Mouse (Mus musculus) regulatory T cell (primary cell): ENCODE measurements at regions not wholly inside any gene's neighbourhood (a gene's known extent, or its start where the extent isn't known, plus 50 kb on each side); places are given as distances from the start of the nearest gene placed in this dataset.

ENCODE experiments used
- in situ Hi-C: fragments of 300-600 bp; cut with MboI, MseI; formaldehyde crosslinking; loops from one replicate; pipeline ENCODE4 v1.15.1; 2025; ENCODE audit warnings: high pct_unique_total_duplicates

GRCm38 (mm10) chr10:42094274-42095000 lies 76.2 kb upstream of the Armc2 start:
- in situ Hi-C loops = no loop called here

GRCm38 (mm10) chr10:42093176-42093759 lies 75.0 kb upstream of the Armc2 start:
- in situ Hi-C loops = no loop called here

- in situ Hi-C loops = no loop called here
These were observed 74.3 kb upstream of the Armc2 start for GRCm38 (mm10) chr10:42092500-42092899.

DNA sequence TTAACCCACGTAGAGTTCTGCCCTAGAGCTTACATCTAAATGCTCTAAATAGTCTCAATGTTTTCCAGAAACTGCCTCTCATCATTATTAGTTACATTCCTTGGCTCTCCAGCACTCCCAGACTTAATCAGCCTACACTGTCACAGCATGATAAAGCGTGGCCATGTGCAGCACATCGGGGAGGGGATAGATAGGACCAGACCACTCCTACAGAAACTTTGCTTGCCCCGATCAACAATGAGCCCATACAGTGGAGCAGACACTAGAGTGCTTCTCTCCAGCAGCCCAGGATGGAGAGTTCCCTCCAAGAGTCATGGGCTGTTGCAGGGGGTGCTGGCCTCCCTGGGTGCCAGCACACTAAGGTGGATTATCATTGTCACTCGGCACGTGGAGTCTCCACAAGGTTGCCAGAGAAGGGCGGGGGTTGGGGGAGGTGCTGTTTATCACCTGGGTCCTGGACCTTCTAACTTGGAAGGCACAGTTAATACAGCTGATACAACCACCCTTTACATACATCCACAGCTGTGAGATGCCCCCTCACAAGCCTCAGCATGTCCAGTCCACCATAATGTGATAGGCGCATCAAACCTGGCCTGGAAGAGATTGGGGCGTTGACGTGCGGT lies 73.4 kb upstream of the Armc2 start:
- in situ Hi-C loops = no loop called here

DNA sequence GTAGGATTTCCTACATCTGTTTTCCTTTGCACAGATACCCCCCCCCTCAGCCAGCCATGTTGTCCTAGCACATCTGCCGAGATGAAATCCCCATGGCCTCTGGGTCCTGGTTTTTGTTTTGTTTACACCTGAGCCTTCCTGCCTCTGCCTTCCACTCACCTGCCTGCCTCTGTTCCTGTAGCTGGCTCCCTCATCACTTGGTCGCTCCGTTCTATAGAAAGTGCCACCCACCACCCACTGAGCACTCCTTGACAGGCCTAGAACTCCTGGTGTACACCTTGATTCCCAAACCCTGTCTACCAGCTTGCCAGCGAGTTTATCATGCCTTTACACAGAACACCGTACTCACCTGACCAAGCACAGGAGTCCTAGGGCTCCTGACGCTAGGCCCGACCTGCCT lies 72.6 kb upstream of the Armc2 start:
- in situ Hi-C loops = no loop called here

GRCm38 (mm10) chr10:42090147-42090546 lies 71.9 kb upstream of the Armc2 start:
- in situ Hi-C loops = no loop called here

- in situ Hi-C loops = no loop called here
These were observed 71.4 kb upstream of the Armc2 start for GRCm38 (mm10) chr10:42089686-42090085.

DNA sequence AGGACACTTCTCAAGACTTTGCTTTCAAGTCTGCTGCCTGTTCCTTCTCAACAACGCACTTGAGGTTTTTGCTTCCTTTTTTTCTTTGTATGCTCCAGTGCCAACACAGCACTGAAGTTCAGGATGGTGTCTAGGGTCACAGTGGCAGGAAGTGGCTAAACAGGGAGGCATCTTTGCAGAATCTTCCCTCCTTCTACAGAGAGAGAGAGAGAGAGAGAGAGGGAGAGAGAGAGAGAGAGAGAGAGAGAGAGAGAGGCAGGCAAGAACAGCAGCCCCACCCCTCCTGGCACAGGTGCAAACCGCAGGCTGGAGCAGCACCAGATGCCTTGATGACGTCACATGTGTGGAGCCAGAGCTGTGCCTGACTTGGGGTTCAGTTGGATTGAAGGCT lies 71.0 kb upstream of the Armc2 start:
- in situ Hi-C loops = no loop called here

DNA sequence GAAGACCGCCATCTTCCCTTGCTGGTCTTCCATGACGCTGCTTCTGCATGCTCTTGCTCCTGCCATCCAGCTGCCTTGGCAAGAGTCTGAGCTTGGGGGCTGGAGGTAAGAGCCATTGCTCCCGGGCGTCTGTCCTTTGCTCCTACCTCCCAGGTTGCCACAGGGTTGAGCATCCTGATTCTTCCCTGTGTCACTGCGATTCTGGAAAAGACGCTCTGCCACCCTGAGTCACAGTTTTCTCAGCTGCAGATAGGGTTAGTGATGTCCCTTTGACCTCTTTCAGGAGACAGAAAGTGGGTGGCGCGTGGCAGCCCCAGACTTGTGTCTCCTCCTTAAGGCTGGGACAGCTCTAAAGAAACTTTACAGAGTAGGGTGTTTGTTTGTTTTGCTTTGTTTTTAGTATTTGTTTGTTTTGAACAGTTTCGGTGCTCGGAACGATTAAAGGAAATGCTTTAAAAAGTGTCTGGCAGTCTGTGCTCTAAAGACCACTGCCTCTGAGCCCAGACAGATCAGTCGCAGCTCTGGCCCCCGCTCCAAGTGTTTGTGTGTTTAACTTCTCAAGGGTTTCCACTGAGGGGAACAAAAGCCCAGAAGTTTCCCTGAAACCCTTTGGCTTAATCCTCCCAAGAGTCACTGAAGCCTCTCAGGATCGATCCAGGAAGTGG lies 70.5 kb upstream of the Armc2 start:
- in situ Hi-C loops = no loop called here

- in situ Hi-C loops = no loop called here
These were observed 69.7 kb upstream of the Armc2 start for GRCm38 (mm10) chr10:42087906-42088305.

DNA sequence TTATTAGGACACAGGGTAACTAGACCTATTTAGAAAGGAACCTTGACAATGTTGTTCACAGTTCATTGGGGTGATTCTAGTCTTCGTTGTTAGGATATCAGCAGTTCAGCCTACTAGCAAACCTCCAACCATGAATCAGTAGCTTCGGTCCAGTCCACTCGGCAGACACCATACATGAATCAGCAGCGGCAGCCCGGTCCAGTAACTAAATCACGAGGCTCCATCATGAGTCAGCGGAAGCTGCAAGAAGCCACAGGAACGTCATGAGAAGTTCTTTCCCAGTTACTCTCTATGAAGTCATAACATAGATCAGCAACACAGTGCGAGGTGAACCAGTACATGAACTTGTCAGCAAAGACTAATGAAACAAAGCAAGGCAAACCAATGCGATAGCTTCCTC lies 68.4 kb upstream of the Armc2 start:
- in situ Hi-C loops = no loop called here

DNA sequence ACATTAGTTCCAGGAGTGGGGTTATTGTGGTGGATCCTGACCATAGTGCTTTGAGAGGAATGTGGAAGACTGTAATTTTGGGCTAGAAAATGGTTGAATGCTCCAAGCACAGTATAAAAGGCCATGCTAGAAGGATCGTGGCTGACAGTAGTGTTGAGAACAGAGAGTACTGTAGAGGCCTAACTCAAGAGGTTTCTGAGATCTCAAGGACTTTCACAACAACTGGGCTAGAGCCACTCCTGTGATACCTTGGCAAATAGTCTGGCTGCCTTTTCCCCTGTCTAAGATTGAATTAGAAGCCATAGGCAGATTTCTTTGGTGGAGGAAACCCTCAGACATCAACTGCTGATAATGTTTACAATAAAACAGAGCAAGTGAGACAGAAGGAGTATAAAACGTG lies 67.1 kb upstream of the Armc2 start:
- in situ Hi-C loops = no loop called here

- in situ Hi-C loops = no loop called here
These were observed 64.1 kb upstream of the Armc2 start for GRCm38 (mm10) chr10:42082227-42082840.

GRCm38 (mm10) chr10:42079775-42080174 lies 61.5 kb upstream of the Armc2 start:
- in situ Hi-C loops = no loop called here

GRCm38 (mm10) chr10:42076711-42077110 lies 58.5 kb upstream of the Armc2 start:
- in situ Hi-C loops = no loop called here

- in situ Hi-C loops = no loop called here
These were observed 57.3 kb upstream of the Armc2 start for GRCm38 (mm10) chr10:42075545-42075944.

DNA sequence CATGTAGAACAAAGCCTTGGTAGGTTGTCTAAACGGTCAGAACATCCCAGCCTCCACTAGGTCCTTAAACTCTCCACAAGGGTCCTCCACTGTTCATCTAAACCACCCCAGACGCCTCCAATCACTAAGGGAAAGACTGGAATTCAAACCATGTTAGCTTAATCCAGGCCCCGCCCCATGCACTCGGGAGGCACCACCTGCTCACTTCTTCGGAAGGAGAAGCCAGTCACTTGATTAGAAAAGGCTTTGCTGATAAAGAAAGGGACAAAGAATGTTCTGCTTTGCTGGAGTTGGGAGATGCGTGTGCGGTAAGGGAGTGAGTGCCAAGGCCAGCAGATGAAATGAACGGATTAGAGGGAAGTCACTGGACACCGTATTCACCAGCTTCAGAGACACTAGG lies 54.5 kb upstream of the Armc2 start:
- in situ Hi-C loops = no loop called here

GRCm38 (mm10) chr10:42072131-42072530 lies 53.9 kb upstream of the Armc2 start:
- in situ Hi-C loops = no loop called here

- in situ Hi-C loops = no loop called here
These were observed 53.3 kb upstream of the Armc2 start for GRCm38 (mm10) chr10:42071404-42072024.

GRCm38 (mm10) chr10:42070611-42071403 lies 52.6 kb upstream of the Armc2 start:
- in situ Hi-C loops = no loop called here

- in situ Hi-C loops = no loop called here
These were observed 51.5 kb upstream of the Armc2 start for GRCm38 (mm10) chr10:42069751-42070150.
